Mouse (Mus musculus) cerebellum, adult 18-20 months (tissue): Measurements from ENCODE around the gene Kng2.
"Not testable (repeated sequence)": the region's sequence is repeated elsewhere in the genome, so short reads cannot be mapped to it uniquely, and the experiment has no call there.

ENCODE experiments used
- DNase-seq, 2 experiments: peaks; one replicate each; pipeline ENCODE4 v3.0.0; 2021

Gene Kng2

DNA sequence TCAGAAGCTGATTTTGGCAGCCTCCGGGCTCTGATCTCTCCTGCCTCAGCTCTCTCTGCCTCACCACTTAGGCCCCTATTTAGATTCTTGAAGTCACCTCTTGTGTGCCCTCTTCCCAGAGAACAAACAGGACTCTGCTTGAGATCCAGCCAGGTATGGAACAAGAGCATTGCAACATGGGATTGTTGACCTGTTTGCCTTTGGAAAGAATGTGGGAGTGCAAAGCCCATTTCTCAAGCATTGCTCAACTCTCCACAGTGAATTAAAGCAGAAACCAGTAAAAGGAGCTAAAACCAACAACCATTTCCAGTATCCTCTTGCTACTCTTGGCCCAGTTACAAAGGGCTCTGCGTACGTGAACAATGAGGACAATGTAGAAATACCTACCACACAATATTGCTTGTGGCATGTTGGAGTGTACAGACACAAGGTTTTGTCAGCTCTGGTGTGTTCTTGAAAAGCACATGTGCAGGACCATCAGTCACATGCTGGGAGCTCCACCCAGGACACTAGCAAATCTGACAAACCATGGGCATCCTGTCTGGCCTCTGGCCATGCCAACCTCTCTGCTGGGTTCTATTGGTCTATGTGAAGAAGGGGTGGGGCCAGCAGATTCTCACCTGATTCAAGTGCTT lies at the start of gene Kng2:
Kng2 (minus strand) TSS at position 517 of the 635 bp plus-strand sequence.
- DNase-seq = not testable (repeated sequence)

- DNase-seq = not testable (repeated sequence)
These were observed 48.2 kb upstream of the Kng2 start for GRCm38 (mm10) chr16:23077516-23077915.

- not testable (repeated sequence) for DNase-seq
These were observed 31.6 kb upstream of the Kng2 start for GRCm38 (mm10) chr16:23060781-23061325.

GRCm38 (mm10) chr16:23059630-23060029 lies 30.3 kb upstream of the Kng2 start:
- DNase-seq = not testable (repeated sequence)

DNA sequence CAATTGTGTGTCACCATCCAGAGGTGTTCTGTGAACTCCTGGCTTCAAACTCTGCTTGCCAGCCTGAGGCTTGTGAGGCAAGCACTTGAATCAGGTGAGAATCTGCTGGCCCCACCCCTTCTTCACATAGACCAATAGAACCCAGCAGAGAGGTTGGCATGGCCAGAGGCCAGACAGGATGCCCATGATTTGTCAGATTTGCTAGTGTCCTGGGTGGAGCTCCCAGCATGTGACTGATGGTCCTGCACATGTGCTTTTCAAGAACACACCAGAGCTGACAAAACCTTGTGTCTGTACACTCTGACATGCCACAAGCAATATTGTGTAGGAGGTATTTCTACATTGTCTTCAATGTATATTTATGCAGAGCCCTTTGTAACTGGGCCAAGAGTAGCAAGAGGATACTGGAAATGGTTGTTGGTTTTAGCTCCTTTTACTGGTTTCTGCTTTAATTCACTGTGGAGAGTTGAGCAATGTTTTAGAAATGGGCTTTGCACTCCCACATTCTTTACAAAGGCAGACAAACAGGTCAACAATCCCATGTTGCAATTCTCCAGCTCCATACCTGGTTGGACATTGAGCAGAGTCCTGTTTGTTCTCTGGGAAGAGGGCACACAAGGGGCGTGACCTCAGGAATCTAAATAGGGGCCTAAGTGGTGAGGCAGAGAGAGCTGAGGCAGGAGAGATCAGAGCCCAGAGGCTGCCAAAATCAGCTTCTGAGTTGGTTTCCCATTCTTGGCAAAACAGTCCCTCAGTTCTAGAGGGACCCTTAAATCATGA lies 28.6 kb upstream of the Kng2 start, which contains the start of gene Kng1:
Kng1 (plus strand) TSS at position 198 of the 780 bp plus-strand sequence.
- not testable (repeated sequence) for DNase-seq

- DNase-seq = peak in 1 of 2 experiments; percentile 3
These were observed 17.0 kb upstream of the Kng2 start for GRCm38 (mm10) chr16:23046319-23046718.

DNA sequence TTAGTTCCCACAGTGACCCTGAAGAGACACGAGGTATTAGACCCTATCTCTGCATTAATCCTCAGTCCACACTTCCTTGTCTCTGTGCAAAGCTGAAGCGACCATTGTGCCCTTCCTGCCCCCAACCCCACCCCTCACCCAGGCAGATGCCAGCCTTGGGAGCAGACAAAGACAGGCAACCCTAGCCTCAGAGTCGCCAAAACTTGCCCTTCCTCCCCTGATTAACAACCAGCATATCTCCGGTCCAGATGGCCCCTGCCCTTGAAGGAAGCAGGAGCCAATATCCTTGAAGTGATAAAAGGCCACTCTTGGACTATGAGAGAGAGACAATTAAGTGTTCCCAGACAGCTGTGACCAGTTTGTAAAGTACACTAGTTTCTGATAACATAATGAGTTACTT lies 11.6 kb upstream of the Kng2 start:
- DNase-seq = no peak

DNA sequence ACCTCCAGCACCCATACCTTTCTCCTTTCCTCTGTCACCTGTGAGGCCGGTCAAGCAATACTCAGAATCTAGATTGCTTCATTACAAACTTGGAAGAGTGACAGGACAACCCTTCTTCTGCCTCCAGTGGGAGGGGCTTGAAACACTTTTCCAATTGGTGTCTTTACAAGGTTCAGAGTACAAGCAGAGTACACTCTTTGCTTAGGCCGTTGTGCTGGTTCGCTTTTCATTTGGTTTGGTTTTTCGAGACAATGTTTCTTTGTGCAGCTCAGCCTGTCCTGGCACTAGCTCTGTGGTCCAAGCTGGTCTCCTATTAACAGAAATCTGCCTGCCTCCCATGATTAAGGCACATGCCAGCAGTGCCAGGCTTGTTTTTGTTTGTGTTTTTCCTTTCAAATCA lies 10.0 kb upstream of the Kng2 start:
- no peak for DNase-seq

DNA sequence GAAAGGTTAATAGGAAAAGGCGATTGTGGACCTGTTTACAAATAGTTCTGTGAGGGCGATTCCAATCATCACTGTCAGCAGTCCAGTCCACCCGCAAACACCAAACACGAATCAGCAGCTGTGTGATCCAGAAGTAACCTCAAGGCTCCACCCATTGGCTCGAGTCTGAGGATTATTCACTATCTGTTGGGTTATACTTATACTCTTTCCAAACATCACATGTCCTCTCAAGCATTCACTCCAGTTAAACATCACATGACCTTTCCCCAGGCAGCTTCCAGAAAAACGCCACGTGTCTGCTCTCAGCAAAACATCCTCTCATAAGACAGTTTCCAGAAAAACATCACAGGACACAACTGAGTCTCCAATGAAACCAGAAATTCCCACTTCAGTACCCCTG lies 8.5 kb upstream of the Kng2 start:
- no peak for DNase-seq

GRCm38 (mm10) chr16:23033673-23034072 lies 4.4 kb upstream of the Kng2 start:
- DNase-seq = no peak

- no peak for DNase-seq
These were observed 1.6 kb upstream of the Kng2 start for GRCm38 (mm10) chr16:23030673-23031435.

GRCm38 (mm10) chr16:23027341-23027740 lies 1.9 kb downstream of the Kng2 start:
- DNase-seq = not testable (repeated sequence)

DNA sequence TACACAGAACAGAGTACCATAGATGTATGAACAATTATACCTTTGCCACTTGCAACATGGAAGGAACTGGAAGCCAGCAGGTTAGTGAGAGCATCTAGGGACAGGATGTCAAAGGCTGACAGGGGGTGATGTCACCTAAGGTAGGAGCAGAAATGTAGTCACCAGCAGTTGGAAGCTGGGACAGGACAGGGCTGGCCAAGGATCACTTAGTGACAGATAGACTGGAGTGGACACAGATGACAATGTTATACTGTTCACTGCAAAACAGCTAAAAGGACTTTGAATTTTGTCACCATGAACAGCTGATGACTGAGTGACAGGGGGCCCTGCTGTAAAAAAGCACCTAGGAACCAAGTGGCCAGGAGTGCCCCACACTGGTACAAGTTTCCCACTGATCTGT lies 2.7 kb downstream of the Kng2 start:
- DNase-seq = no peak

GRCm38 (mm10) chr16:23025111-23025510 lies 4.2 kb downstream of the Kng2 start:
- no peak for DNase-seq

DNA sequence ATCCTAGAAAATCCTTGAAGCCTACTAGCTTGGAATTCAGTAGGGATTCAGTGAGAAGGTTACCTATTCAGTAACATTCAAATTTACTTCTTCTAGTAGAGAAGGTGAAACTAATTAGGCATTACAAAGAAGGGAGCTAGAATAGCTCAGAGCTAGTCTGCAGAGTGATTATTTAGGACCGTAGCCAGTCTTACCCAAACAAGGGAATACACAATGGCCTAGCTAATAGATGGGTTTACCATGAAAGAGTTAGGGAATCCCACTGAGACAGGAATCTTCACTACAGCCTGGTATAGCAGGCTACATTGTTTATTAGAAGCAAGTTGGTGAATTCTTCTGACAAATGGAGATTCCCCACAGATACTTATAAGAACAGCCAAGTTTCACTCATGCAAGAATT lies 8.7 kb downstream of the Kng2 start:
- not testable (repeated sequence) for DNase-seq

GRCm38 (mm10) chr16:23014645-23015044 lies 14.6 kb downstream of the Kng2 start:
- DNase-seq = not testable (repeated sequence)

GRCm38 (mm10) chr16:23013786-23014185 lies 15.5 kb downstream of the Kng2 start:
- DNase-seq = not testable (repeated sequence)

GRCm38 (mm10) chr16:22996951-22997350 lies 32.3 kb downstream of the Kng2 start:
- DNase-seq = not testable (repeated sequence)

DNA sequence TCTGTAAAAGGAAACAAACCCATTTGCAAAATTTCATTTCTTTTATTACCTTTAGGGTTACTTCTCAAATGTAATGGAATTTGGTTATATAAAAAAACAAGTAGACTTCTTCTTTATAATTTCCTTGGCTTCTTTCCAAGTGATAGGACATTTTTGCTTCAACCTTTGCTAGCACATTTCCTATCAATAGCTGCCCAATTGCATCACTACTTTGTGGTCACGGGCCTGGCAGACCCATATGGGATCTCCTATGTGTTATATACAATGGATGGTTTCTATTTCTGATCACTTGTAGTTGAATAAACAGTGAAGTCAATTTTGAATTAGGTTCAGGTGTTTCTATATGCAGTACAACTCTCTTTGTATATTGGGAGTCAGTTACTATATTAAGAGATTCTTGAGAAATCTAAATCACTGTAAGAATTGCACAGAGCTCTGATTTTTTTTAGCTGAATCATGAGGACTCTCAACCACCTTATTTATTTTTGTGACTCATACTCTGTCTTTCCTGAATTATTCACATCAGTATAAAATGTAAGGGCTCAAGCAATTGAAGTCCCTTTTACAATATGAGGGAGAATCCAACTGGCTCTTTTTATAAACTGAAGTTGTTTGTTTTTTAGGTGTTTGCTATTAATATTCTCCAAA lies 61.8 kb downstream of the Kng2 start:
- no peak for DNase-seq

DNA sequence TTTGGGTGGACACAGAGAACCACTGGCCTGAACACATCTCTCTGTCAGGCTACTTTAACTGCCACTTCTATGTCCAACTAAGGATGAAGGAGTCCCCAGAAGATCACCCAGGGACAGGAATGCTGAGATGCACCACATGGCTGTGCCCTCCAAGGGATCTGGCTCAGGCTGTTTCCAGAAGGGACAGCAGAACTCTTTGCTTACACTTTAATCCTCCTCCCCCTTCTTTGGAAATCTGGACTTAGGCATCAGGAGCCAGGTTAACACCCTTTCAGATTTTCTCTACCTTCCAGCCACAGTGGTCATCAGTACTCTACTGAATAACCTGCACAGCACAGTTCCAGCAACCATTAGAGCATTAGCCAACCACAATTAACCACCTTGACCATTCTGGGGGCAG lies 66.0 kb downstream of the Kng2 start:
- DNase-seq = no peak

- no peak for DNase-seq
These were observed 67.0 kb downstream of the Kng2 start for GRCm38 (mm10) chr16:22962256-22962655.

DNA sequence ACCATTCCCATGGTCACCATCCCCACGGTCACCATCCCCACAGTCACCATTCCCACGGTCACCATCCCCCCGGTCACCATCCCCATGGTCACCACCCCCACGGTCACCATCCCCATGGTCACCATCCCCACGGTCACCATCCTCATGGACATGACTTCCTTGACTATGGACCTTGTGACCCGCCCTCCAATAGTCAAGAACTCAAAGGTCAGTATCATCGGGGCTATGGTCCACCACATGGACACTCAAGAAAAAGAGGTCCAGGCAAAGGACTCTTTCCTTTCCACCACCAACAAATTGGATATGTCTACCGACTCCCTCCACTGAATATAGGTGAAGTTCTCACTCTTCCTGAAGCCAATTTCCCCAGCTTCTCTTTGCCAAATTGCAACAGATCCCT lies 68.2 kb downstream of the Kng2 start:
- no peak for DNase-seq

- no peak for DNase-seq
These were observed 73.2 kb downstream of the Kng2 start for GRCm38 (mm10) chr16:22956085-22956439.
